Mouse (Mus musculus) liver, adult (tissue): ENCODE data around the gene Mrvi1.
A peak's percentile ranks its signal among the peaks of the same experiment; 100 is the strongest.

Experiments used
- GATA4 ChIP-seq: IDR thresholded peaks from 2 replicates; pipeline ENCODE4 v1.6.1; 2014; ENCODE audit warnings: mild to moderate bottlenecking, low read length; ENCODE audit not compliant: insufficient replicate concordance

Gene Mrvi1

DNA sequence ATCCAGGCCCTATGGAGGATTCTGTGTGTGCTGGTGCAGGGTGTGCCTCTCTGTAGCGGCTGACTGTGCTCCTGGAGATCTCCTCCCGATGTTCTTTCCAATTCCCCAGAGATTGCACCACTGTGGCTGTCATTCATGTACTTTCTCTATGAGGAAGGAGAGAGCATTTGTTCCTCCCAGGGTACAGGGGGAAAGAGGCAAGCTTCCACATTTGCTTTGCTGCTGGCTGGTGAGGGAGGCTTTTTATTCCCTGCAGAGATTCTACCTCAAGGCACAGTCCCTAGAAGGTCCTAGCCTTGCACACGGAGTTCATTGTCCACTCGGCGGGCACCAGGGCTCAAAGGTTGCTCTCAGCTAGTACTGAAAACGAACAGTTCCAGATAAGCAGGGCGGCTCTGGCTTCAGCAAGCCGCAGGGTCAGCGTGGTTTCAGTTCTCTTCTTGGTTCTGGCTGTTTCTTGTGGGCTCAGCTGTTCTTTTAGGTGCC, 90.7 kb downstream of the Mrvi1 start:
- peak; percentile 89 for TF ChIP-seq GATA4

DNA sequence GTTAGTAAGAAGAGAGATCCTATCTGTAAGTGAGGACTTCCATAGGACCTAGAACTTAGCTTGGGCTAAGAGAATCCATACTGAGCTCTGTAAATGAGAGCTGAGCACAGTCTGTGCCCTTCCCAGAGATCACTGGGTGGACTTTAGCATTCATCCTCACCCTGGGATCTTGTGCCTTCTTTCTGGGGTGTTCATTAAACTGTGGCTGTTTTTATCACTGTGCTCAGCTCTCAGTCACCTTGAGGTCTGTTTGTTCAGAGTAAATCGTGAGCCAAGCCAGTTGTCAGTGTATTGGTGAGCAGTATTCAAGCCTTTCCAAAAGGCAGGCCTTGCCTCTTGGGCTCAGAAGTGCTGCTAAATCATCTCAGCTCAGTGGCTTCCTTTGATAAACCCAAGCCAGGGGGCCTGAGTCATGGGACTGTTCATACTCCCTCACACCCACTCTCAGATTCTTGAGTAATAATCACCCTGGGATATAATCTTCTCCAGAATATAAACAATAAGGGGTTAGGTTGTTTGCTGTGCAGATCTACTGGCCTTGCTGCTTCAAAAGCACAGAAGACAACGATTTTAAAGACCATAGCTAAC, 100.4 kb downstream of the Mrvi1 start:
- no peak for TF ChIP-seq GATA4

DNA sequence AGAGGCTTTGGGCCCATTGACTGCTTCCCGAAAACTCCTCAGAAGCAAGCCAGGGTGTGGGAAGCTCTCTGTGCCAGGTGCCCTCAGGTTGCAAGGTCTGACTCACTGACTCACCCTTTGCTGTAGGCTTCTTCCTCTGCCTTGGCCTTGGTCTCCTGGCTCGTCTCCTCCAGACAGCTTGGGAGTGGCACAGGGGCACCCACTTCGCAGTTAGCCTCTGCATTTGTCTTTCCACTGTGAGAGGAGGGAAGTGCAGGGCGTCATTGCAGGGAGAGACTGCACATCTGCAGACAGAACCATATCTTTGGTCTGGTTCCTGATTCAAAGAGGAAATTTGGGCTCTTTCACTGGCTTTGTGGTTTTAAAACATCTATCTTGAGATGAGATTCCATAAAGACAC, 104.2 kb downstream of the Mrvi1 start:
- no peak for TF ChIP-seq GATA4

- peak; percentile 74; the same call in 1 of the 2 replicates for TF ChIP-seq GATA4
These were observed 105.3 kb downstream of the Mrvi1 start for GRCm38 (mm10) chr7:110876965-110877364.

DNA sequence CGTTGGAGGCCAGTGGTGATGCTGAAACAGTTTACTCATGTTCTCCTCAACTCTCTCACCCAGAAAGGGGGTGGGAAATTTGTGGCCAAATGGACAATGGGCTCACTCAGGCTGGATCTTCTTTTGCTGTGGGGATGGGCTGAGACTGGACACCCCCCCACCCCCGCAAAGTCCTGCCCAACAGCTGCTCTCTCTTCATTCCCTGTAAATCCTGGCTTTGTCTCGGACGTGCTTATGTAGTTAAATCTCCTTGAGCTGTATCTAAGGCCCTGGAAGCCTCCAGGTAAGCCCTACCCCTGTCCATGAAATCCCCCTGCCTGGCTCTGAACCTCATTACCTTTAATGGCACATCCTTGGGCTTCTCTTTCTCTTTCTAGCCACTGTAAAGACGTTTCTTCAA, 113.5 kb downstream of the Mrvi1 start:
- TF ChIP-seq GATA4: no peak

DNA sequence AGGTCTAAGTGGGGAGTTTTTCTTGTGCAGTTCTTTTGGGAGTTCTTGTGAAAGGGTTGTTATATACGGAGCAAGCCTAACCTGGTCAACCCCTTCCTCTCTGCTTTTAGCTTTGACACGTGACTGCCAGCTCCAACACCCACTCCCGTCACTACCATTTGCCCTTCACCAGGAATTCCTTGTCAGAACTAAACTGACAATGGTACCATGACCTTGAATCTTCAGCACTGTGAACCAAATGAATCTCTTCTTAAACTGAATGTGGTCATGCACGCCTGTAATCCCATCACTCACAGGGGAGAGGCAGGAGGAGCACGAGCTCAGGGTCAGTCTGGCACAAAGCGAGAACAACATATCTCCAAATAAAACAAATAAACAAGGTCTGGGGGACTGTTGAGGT, 115.1 kb downstream of the Mrvi1 start:
- no peak for TF ChIP-seq GATA4

GRCm38 (mm10) chr7:110866021-110866420, 116.2 kb downstream of the Mrvi1 start:
- no peak for TF ChIP-seq GATA4

- TF ChIP-seq GATA4: no peak
These were observed 116.7 kb downstream of the Mrvi1 start for GRCm38 (mm10) chr7:110865570-110865969.

- no peak for TF ChIP-seq GATA4
These were observed 117.2 kb downstream of the Mrvi1 start for GRCm38 (mm10) chr7:110865038-110865437.

DNA sequence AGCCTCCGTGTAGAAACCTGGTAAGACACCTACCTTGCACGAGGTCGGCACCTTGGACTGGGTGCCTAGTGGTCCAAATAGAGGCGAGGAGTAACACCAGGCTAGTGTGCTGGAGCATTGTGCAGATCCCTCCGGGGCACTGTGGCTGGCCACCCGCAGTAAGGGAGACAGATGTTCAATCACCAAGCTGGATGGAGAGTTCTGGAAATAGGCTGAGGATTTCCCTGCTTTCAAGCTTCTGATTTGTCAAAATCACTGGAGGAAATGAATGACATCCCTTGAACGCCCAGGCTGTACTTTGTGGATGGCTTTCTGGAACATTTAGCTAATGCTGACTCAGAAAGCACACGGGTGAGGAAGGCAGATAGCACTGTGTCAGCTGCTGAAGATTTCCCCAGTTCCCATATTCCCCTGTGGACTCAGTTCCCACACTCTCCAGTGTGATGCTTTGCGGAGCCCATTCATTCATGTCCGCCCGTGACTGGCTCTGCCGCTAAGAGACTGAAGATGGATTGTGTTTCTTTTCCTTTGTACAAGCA, 119.4 kb downstream of the Mrvi1 start, which contains the start of gene Lyve1:
TSS of gene Lyve1 (minus strand) at position 489 of the 539 bp plus-strand sequence.
- TF ChIP-seq GATA4: peak; percentile 33; the same call in 1 of the 2 replicates

DNA sequence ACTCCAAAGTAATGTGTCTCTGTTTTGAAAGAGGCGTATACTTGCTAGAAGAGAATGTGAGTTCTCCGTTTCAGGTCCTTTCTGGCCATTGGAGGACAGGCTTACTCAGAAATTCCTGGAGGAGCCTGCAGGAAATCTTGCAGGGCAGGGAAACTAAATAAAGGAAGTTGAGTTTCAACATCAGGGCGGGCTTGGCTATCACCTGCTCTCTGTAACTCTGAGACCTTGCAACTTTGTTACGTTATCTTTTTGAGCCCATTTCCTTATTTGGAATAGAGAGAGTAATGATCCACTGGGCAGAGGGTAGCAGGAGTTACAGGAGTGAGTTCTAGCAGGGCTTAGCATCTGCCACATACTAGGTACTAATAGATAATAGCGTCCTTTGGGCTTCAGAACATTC, 122.1 kb downstream of the Mrvi1 start:
- TF ChIP-seq GATA4: no peak

GRCm38 (mm10) chr7:110855604-110856003, 126.7 kb downstream of the Mrvi1 start:
- TF ChIP-seq GATA4: no peak

- TF ChIP-seq GATA4: no peak
These were observed 127.2 kb downstream of the Mrvi1 start for GRCm38 (mm10) chr7:110854927-110855546.

DNA sequence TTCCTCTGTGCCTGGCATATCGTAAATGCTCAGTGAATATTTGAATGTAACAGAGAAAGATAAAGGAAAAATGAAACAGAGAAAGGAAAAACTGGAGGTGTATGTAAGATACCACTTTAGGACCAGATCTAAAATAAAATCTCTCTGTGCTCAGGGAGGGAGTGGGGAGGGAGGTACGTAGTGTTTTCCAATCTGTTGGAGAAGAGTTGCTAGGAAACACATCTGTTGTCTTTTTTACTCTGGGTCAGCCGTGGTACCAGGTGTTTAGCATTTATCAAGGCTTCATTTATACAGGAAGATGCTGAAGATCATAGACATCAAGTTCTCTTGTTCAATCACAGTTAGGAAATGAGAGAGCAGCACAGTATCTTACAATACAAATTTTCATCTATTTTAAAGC, 127.7 kb downstream of the Mrvi1 start:
- TF ChIP-seq GATA4: no peak

DNA sequence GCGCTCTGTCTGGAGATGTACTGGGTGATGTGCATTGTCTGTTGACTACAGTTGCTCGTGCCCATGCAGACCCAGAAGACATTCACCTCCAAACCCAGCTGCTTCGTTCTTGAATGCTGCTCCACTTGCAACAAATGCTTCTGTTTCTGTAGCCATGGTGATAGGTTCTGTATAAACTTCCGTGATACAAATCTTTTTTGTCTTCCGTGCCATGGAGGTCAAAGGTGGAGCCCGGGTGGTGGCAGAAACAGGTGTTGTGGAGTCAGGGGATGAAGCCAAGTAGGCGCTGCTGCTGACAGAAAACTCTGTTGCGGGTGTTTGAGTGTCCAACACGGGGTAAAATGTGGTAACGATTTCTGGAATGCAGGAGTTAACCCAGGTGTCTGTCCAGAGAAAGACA, 128.7 kb downstream of the Mrvi1 start:
- TF ChIP-seq GATA4: no peak

DNA sequence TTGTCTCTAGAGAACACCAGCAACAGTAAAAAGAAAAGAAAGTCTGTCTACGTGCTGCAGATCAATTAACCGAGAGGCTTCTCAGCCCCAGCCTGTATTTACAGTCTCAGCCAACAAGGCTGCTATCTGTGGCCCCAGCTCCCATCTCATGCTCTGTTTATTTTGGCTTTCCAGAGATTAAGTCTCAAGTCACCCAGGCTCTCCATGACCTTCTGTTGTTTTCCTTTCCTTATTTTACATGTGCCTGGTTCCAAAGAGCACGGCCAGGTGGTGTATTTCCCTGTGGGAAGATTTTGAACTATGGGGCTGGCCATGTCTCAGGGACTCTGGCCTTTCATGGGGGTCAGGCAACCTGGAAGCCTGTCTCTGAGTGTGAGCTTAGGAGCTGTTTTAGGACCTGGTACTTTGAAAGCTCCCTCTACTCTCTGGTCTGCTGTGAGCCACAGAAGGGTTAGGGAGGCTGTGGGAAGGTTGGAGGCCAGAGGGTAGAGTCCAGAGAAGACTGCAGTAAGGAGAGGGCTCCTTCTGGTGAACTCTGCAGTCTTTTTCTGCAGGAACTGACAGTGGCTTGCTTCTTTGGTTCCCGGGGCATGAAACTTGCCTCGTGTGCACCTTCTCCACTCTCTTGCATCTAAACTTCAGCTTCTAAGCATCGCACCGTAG, 130.6 kb downstream of the Mrvi1 start:
- no peak for TF ChIP-seq GATA4

- TF ChIP-seq GATA4: no peak
These were observed 133.9 kb downstream of the Mrvi1 start for GRCm38 (mm10) chr7:110848371-110848770.

- no peak for TF ChIP-seq GATA4
These were observed 134.9 kb downstream of the Mrvi1 start for GRCm38 (mm10) chr7:110847321-110847720.
